Mouse (Mus musculus): ENCODE results near the gene Dhx15.

Gene Dhx15

DNA sequence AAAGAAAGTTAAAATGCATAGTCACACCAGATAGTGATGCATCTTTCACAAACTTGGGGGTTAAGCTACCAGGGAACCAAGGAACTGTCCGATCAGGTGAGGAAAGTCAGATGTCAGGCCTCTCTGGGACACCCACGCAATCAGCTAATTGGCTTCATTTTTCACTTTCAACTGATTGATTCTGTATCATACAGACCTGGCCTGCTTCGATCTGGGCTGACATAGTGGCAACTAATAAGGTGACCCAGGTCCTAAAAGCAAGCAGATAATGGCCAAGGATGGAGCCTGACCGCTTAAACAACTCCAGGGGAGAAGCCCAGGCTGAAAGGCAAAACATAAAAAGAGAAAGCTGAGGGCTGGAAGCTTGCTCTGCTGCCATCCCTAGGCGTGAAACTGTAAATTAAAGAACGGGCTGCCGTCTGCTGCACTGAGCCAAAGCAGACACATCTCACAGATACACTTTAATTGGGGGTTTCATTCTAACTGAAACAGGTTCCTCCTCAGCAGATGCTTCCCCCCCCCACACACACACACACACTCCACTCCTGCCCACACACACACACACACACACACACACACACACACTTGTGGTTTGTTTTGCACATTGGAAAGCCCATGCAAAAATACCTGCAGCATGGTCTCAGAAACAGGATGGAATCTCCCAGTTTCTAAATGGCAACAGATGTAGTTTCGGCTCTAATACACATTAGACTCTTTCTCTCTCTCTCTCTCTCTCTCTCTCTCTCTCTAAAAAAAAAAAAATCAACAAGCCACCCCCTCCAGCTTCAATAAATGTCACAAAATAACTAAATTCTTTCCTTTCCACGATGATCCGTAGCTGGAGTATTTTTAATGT, 79.3 kb downstream of the Dhx15 start:
- DNase-seq (ENCODE audit: low spot score) = peak; percentile 12

Measured in embryo, embryonic 10.5 days (tissue).